Mouse (Mus musculus): ENCODE measurements around the gene Ncam2.

Gene Ncam2

DNA sequence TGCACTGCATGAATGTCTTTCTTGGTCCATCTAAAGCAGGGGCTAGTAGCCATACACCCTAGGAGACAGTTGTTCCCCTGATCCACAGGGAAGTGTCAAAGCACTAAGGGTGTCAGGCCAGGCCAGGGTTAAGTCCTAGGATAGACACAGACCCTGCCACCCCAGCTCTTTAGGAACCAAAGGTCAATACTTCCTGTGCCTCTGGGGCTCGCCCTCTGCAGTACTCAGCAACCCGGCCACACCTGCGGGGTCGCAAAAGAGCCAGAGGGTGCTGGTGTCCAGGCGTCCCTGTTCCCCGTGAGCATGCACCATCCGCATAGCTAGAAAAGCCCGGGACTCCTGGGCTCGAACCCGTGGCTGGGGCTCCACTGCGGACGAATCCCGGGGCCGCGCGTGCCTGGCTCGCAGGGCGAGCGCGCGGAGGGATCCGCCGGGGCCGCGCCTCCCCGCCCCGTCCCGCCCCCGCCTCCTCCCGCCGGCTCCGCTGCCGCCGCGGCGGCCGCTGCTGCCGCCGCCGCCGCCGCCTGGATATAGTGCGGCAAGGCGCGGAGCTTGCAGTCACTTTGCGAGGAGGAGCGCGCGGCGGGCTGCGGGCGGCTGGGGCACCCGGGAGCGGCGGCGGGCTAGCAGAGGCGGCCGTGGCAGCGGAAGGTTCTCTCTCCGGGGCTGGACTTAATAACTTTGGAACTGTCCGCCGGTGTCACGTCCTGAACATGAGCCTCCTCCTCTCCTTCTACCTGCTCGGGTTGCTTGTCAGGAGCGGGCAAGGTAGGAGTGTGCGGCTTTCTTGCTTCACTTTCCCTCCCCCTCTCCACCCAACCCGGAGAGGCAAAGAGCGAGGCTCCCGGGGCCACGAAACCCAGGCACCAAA, at the start of gene Ncam2:
Gene Ncam2 (plus strand): TSS at position 497 of the 871 bp plus-strand sequence.
- peak; percentile 64 for DNase-seq (ENCODE audit: low spot score)

DNA sequence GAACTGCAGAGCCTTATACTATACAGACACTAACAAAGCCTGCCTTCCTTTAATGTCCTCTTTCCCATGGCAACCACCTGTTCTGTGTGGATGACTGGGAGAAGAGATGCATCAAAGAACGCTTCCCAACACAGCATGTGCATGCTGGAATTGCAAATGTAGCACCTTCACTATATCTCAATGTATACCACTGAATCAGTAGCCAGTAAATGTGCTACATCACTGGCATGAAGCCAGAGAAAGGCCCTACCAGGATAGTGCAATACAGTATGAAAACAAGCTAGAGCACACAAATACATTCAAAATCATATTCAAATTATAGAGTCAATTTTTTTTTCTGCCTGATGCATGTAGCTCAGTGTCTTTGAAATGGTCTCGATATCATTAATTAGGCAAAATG, 29.7 kb upstream of the Ncam2 start:
- DNase-seq (ENCODE audit: low spot score), result no peak

DNA sequence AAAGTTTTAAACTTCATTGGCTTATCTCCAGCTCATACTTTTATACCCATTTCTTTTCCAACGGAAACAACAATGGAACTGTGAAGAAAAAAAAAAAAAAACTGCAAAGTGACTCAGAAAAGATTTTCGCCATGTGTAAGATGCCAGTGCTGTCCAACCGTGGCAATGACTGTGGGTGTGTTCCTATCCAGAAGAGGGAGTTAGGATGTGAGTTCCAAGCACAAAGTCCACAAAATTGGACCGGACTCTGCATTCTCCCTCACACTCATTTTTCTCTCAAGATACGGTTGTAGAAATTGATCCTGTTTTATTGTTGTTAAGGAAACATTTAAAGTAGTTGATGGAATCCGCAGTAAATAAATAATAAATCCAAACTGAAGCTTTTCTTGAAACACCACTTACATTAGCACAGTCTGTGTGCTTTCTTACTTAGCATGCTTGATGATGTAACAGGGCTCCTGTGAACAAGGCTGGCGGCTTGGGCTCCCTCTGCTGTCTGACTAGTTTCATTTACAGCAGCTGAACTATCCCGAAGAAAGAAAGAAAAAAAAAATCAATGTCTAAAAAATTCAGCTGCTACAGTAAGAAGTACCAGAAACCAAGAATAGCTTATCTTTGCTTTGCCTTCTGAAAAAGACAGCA, 25.1 kb upstream of the Ncam2 start:
- no peak for DNase-seq (ENCODE audit: low spot score)

DNA sequence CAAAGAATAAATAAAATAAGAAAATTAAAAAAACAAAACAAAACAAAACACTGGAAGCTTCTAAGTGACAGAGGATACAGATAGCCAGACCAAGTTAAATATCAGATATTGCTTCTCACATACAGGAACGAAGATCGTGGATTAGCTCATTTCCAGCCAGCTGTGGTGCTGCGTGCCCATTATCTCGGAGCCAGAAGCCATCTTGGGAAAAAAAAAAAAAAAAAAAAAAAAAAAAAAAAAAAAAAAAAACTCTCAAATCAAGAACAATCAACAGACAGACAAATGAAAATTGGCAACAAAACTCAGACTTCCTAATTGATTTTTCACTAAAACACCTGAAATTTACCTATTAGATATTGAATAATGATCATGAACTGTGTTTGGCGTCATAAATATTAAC, 20.7 kb upstream of the Ncam2 start:
- DNase-seq (ENCODE audit: low spot score), result no peak

DNA sequence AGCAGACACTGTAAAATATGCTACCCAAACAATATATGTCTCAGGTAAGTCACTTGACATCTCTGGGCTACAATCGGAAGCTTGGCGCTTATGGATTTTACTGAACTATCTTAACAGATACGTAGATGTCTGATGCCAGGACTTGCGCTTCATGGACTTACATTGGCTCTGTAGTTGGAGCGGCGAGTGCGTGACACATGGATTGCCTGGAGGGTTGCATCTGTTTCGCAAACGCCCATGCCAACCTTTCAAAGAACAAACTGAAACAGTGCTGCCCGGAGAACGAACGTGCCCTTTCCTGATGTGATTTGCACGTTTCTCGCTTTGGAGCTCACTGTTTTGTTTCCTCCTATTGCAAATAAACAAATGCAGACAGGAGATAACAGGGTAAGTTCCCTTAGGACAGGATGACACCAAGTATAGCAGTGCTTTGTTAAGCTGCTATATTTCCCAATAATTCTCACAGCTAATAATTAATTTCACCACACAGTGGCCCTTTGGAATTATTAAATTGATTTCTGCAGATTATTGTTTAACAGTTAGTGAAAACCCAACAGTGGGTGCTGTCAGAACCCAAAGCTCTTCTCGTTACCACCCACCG, 12.8 kb upstream of the Ncam2 start:
- DNase-seq (ENCODE audit: low spot score), result no peak

DNA sequence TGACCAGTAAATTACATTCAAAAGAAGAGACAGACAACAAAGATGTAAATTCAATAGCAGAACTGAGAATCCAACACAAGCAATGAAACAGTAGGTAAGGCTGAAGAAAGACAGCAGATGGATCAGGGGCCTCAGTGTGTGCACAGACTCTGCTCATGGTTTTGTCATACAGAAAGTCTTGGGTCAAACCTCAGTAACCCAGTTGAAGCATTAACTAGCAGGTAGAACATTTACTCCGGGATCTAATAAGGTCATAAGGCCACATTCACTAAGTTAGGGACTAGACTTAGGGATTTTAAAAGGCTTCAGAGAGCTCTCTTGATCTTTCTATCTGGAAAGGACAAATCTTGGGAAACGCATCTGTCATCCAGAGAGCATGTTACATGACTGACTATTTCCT, 8.9 kb upstream of the Ncam2 start:
- no peak for DNase-seq (ENCODE audit: low spot score)

DNA sequence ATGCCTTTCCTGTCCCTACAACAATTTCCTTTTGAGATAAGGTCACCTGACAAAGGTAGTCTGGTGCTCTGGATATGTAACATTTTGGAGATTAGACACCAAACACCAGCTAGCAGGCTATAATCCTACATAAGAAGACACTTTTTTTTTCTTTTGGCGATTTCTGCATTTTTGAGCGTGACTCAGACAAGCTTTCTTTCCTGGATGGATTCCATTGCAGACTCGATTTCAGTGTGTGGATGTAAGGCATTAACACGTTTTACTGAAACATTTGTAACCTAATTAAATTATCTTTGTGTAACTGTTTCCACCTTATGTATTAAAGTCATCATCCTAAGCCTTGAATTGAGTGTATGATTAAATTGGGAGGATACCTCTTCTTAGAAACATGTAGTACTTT, 7.9 kb upstream of the Ncam2 start:
- no peak for DNase-seq (ENCODE audit: low spot score)

DNA sequence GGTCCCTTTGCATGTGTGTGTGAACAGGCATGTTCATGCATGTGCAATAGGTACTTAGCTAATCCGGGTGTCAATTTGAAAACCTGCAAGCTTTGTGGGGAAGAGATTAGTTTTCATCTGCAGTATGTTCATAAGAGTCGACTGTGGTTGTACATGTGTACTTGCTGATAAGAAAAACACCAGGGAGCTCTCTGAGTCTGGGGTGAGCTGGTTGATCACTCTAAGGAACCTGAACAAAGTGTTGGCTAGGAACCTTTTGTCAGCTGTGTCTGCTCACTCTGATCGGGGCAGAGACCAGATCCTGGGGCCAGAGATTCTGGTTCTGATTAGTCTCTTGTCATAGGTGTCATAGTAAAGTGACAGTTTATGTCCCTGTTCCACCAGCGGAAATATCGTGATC, 1.0 kb upstream of the Ncam2 start:
- no peak for DNase-seq (ENCODE audit: low spot score)

DNA sequence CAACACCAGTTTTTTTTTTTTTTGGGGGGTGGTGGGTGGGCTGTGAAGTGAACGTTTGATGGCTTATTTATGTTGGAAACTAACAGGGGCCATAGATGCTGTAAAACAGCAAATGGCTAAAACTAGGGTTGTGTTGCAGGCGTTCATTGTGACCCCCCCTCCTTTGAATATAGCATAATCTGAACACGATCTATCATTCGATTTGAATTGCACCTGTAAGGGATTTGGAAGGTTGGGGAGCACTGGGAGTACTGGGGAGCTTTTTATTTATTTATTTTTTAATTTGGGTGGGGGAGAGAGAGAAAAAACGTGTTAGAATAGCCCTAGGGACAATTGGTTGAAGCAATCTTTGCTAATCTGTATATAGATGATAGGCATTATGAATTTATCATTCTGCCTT, 974 bp downstream of the Ncam2 start:
- no peak for DNase-seq (ENCODE audit: low spot score)

DNA sequence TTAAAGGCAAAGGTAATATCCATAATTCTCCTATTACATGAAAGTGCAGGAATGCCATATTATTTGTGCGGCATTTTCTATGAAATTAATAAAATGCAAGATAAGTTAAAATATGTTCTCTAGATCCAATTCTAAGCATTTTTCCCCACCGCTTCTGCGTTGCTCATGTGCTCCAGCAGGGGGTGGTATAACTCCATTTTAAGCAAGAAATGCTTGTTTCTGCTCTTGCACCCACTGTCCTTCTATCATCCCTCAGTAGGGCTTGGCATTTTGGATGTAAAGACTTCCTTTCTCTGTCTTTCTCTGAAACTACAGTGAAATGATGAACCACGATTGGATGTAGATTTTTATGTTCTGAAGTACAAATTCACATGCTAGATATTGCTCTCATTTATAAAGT, 1.5 kb downstream of the Ncam2 start:
- no peak for DNase-seq (ENCODE audit: low spot score)

DNA sequence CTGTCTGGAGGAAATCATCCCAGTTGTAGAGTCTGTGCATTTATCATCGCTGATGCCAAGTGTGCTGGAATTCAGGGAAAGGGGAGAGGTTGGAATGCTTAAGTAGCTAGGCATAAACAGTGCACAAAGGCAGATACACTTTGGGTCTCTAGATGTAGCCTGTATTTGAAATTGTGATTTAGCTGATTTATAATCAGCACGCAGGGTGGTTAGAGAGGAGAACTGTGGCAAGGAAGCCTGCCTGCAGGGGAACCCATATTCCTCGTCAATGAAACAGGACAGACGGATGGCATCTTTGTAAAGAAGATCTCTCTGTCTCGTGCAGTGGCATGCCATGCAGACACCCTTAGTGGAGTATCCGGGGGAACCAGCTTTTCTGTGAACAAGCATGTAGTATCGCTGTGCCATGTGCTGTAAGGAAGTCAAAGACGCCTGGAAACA, 2.2 kb downstream of the Ncam2 start:
- DNase-seq (ENCODE audit: low spot score), result no peak

DNA sequence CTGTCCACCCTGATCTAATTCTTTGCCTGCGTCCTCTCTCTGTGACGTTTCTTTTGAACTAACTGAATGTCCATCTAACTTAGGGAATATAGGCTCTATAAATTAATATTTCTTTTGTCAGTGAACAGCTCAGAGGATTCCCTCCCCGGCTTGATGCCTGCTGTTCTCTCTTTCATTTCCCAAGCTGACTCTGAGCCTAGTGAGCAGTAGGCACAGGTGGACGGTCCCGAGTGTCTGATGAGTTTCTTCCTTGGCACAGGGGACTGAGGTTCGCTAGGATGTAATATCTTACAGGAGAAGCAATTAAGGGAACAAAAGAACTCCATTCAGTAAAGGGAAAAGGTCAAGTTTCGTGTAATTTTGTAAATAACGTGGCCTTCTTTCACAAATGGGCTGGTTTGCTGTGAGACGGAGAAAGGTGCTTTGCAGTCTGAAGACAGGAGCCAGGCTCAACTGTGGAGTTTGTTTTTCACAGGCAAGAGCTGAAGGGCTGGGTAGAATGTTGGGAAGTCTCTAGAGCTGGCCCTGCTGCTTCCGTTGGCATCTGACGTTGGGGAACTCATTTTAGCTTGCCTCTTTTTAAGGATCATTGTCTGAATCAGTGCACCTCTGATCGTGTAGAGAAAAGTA, 4.0 kb downstream of the Ncam2 start:
- no peak for DNase-seq (ENCODE audit: low spot score)

DNA sequence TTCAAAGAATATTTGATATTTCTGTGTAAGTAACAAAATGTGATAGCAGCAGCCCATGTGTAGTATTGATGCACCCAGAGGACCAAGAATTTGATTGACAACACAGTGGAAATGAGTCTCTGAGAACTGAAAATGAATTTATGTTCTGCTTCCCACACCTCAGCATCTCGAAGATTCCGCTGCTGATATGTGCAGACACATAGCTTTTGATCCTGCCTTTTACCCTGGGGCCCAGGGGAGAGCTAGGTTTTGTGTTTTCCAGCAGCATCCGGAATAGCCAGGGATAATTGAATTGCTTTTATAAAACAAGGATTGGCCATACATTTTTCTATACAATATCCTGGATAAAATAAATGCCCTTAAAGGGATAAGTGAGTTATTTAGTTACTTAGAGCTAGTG, 20.7 kb downstream of the Ncam2 start:
- DNase-seq (ENCODE audit: low spot score), result no peak

DNA sequence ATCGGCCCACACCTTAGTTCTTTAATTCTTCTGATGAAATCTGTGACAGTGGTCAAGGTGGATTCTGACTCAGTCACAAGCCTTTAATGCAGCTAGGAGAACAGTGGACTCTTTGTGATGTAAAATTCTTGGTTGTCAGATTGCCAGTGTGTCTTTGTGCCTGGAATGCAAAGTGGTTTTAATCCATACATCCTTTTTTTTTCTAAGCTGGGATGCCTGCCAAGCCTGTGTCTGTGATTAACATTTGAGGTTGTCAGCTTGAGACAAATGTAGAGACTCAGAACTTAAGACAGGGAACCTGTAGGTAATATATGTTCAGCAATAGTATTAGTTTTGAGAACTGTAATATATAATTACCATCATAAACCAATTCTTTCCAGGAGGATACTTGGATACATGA, 23.3 kb downstream of the Ncam2 start:
- DNase-seq (ENCODE audit: low spot score), result no peak

DNA sequence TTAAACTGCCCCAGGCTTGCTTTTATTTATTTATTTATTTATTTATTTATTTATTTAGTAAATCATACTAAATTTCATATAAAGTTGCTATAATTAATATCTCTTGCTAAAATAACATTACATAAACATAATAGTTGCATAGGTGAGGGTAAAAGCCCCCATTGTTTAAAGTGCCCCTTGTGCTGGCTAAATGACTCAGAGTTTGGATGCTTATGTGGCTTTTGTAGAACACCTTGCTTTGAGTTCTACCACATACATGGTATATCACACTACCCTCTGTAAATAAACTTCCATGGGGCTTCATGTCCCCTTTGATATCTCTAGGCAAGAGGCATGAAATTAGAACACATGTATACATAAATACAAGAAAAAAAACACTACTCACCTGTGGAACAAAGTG, 23.8 kb downstream of the Ncam2 start:
- no peak for DNase-seq (ENCODE audit: low spot score)

DNA sequence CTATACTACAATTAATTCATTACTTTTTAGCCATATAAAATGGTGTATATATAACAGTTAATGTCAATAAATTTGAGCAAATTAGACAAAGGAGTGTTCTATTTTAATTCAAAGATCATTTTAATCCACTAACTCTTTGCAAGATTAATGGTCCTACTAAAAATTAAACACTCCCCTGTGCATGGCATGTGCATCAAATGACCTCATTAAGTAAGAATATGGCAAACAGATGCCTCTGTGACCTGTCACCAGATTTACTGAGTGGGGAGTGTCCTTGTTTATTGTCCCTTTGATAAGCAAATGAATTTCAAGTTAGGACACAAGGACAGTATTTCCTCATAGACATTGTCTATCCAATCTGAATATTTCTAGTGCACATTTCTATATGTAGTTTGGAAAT, 54.4 kb downstream of the Ncam2 start:
- DNase-seq (ENCODE audit: low spot score), result no peak

DNA sequence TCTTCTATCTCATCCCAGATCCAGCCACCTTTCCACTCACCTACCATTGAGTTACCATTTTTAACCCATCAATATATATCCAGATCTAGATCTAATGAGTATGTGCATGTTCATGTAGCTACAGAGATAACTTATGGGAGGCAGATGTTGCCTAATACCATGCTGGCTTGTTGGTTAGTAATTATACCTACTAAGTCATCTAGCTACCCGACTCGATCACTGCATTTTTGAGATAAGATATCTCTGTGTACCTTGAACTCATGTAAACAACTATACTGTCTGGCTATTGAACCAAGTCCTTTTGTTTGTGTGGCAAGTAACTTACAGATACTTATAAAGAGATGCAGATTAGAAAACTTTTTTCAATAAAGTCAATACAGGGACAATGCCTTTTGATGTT, 59.9 kb downstream of the Ncam2 start:
- DNase-seq (ENCODE audit: low spot score), result no peak

DNA sequence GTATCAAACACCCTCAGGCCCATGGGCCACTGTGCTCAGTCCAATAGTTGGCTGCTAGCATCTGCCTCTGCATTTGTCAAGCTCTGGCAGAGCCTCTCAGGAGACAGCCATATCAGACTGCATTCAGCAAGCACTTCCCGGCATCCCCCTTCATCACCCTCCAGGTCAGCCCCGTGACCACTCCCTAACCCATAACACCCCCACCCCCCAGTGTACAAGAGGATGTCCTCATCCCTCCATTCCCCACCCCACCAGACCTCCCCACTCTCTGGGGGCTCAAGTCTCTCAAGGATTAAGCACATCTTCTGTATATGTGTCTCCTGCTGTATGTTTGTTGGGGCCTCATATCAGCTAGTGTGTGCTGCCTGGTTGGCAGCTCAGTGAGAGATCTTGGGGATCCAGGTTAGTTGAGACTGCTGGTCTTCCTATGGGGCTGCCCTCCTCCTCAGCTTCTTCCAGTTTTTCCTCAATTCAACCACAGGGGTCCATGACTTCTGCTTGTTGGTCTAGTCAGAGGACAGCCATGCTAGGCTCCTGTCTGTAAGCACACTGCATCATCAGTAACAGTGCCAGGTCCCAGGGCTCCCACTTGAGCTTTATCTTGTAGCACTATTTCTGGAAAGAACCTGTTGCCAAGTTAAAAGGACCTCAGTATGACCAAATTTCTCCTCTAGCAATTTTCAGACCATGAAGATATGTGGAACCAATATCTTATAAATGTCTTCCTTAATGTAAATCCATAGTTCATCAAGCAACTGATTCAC, 73.3 kb downstream of the Ncam2 start:
- no peak for DNase-seq (ENCODE audit: low spot score)

DNA sequence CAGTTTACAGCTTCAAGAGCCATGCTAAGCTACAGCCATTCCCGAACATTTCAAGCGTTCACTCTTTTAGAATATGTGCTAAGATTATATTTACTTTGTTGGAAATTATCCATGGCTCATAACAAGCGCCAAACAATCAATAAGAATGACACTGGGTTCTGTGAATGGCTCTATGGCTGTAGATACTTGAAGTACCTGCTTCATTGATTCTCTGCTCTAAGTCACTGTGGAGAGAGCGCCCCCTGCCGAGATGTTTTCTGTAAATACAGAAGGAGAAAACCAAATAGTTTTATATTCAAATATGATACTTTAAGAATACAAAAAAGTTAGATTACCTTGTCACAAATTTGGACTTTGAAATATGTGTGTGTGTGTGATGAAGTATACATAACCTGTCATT, 83.7 kb downstream of the Ncam2 start:
- no peak for DNase-seq (ENCODE audit: low spot score)

DNA sequence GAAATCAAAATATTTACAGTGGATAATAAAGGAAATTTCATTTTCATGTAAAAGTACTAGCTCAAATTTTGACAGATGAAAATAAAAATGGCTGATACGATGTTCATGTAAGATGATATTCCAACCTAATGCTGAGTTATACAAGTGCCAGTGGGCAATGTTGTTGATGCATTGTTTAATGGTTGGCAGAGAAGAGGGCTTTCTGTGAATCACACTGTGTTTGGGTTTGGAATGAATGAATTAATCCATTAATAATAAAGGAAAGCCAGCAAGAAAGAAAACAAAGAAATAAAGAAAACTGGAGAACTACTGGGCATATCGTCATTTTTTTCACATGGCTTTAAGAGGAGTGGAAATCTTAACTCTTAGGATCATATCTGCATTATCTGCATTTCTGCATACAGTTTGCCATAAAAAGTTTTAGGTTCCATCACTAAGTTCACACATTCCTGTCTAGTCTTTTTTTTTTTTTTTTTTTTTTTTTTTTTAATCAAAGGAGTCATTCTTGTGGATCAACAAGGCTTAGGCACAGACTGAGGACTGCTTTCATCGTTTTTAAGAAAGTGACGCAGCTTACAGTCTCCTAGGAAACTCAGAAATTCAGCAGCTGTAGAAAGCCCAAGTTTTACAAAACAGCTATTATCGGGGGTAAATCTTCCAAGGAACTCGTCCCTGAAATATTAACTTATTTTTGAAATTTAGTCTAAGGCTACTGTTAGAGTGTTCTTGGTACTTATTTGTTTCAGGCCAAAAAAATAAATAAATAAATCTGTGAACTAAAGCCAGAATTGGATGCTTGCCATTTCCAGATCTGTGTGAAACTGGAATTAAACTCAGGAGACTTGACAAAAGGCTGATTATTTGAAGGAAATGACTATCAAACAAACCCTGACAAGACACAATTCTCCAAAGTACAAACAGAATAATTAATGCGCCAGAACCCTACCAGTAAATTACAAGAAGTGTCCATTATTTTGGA, 84.7 kb downstream of the Ncam2 start:
- DNase-seq (ENCODE audit: low spot score), result no peak

DNA sequence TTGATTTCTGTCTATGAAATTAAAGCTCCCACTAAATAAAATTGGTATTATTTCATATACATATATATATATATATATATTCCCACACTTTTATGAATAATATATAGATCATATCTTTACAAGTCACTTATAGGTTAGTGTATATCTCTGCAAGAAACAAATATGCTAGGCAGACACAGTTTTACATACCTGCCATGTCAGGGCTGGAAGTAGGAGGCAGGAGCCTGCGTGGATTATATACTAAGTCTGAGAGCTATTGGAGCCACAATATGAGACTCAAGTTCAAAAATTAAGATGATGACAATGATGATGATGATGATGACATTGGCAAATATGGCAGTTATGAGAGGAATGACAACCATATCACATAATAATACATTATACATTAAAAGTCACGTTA, 85.4 kb downstream of the Ncam2 start:
- no peak for DNase-seq (ENCODE audit: low spot score)

Data from testis, postnatal 14 days (tissue).